Mouse (Mus musculus): ENCODE measurements around the gene Kank2. TPM values are rescaled to one million over a fixed set of nuclear protein-coding genes. Genes with fewer than 3 reads are reported as not detected.

The Kank2 gene
- polyA plus RNA-seq, 1 experiment from 2014 or later = 19.9 TPM

DNA sequence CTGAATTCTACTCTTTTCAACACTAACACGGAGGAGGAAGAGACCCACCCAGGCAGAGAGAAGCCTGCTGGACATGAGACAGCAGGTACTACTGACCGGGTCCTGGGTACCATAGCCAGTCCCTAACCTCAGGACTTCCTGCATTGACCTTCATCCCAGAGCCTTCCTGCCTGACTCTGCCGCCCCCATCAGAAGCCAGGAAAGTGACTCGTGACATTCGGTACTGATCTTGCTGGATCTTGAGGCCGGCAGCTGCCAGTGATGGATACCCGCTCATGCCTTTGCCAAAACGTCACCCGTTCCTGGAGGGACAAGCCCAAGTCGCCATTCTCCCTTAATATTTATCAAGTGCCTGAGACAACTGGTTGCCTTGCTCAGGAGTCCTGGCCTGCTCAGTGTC lies 50.1 kb downstream of the Kank2 start:
- Histone ChIP-seq H3K4me3 (replicated peaks) (no peak overlapping the region), H3K4me1 (replicated peaks) (peaks cover 15% of the 10 kb centered on the region), H3K27ac (no peak overlapping the region), H3K9me3 (no peaks in the 10 kb centered on the region), H3K36me3 (peaks cover 77% of the 10 kb centered on the region), H3K9ac (replicated peaks) (no peak overlapping the region), H3K4me2 (no peak overlapping the region), H3K27me3 (no peaks in the 10 kb centered on the region)
- WGBS = 88% methylated on average over 10 of the region's 10 CpGs
- ATAC-seq (ENCODE audit: insufficient number of reproducible peaks, insufficient read depth, low FRiP score, low TSS enrichment, low read depth) = no peak

DNA sequence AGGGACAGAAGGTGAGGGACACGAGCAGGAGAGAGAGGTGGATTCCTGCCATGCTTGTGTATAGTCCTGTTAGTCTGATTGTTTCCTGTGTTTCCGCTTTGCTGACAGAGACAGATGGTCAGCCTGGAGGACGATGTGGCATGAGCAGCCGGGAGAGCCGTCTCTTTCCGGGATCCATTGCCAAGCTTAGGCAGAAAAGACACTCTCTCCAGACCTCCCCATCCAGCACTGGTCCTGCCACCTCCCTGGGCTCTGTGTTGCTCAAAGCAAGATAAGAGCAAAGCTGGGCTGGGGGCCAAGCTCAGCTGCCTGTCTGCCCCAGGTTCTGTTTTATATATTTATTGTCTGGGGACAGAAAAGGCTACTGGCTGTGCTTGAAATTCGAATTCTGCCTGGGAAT lies 50.5 kb downstream of the Kank2 start:
- ATAC-seq (ENCODE audit: insufficient number of reproducible peaks, insufficient read depth, low FRiP score, low TSS enrichment, low read depth) = no peak
- Histone ChIP-seq H3K36me3 (peaks cover 78% of the 10 kb centered on the region), H3K4me3 (replicated peaks) (no peak overlapping the region), H3K9me3 (no peaks in the 10 kb centered on the region), H3K27ac (no peak overlapping the region), H3K9ac (replicated peaks) (no peak overlapping the region), H3K27me3 (no peaks in the 10 kb centered on the region), H3K4me2 (no peak overlapping the region), H3K4me1 (replicated peaks) (peaks cover 12% of the 10 kb centered on the region)
- WGBS = 64% methylated on average over 7 of the region's 7 CpGs

DNA sequence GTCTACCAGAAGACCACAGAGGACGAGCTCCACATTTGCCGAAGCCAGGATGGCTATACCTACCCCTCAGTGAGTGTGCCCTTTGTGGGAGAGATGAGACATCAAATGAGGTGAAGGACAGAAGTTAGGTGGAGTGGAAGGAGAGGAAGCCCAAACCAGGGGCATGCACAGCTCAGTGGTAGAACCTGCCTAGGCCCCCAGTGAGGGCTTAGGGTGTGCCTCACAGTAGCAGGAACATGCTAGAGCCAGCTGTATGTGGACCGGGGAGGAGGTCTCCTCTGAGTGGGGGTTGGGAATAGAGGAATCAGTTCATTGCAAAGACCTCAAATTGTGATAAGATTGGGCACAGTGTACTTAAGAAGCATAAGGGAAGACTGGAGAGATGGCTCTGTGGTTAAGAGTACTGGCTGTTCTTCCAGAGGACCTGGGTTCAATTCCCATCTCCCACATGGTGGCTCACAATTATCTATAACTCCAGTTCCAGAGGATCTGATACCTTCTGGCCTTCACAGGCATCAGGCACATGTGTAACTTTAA lies 51.2 kb downstream of the Kank2 start:
- H3K4me2 ChIP-seq = no peak overlapping the region

DNA sequence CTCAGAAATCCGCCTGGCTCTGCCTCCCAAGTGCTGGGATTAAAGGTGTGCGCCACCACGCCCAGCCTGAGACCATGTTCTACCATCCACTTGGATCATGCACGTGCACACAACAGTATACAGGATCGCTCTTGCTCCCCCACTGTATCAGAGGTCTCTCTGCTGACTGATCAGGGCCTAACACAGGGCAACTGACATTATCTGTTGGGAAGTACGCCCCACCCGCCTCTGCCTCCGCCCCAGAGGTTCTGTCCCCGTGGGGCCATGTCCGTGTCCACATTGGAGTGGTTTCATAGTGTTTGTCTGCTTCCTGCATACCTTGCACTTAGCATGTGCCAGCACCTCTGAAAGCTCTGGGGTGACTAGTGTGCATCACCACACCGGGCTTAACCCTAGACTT lies 57.0 kb downstream of the Kank2 start:
- no peaks in the 10 kb centered on the region for H3K9me3 ChIP-seq
- H3K4me3 ChIP-seq (replicated peaks) = no peak overlapping the region
- H3K4me2 ChIP-seq = no peak overlapping the region
- H3K36me3 ChIP-seq = peaks cover 94% of the 10 kb centered on the region
- no peak for ATAC-seq (ENCODE audit: insufficient number of reproducible peaks, insufficient read depth, low FRiP score, low TSS enrichment, low read depth)
- no peaks in the 10 kb centered on the region for H3K27me3 ChIP-seq
- H3K9ac ChIP-seq (replicated peaks) = no peak overlapping the region
- H3K4me1 ChIP-seq (replicated peaks) = no peaks in the 10 kb centered on the region
- no peak overlapping the region for H3K27ac ChIP-seq
- 95% methylated on average over 11 of the region's 11 CpGs for WGBS

More for the DNA sequence above, 51.2 kb downstream of the Kank2 start:
- Histone ChIP-seq H3K27me3 (no peaks in the 10 kb centered on the region), H3K9me3 (no peaks in the 10 kb centered on the region), H3K4me1 (replicated peaks) (peaks cover 5% of the 10 kb centered on the region), H3K36me3 (peaks cover 86% of the 10 kb centered on the region), H3K9ac (replicated peaks) (no peak overlapping the region), H3K4me3 (replicated peaks) (no peak overlapping the region), H3K27ac (no peak overlapping the region)
- 89% methylated on average over 3 of the region's 3 CpGs for WGBS
- no peak for ATAC-seq (ENCODE audit: insufficient number of reproducible peaks, insufficient read depth, low FRiP score, low TSS enrichment, low read depth)

DNA sequence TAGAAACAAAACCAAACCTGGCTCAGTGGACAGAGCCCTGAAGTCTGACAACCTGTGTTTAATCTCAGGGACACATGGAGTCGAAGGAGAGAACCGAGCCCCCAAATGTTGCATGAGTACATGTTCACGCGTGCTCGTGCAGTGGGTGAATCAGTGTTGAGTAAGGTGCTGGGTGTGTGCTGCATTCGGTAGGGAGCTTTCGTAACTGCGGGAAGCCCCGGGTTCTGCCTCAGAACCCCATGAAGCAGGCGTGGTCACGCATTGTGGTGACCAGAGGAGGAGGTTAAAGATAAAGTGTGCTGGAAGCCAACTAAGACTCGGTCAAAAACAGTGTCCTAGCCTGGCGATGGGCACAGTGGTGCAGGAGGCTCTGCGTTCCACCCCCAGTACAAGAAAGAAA lies 58.1 kb downstream of the Kank2 start:
- Histone ChIP-seq H3K4me1 (replicated peaks) (no peaks in the 10 kb centered on the region), H3K9ac (replicated peaks) (no peak overlapping the region), H3K27ac (no peak overlapping the region), H3K4me3 (replicated peaks) (no peak overlapping the region), H3K9me3 (no peaks in the 10 kb centered on the region), H3K4me2 (no peak overlapping the region), H3K36me3 (peaks cover 93% of the 10 kb centered on the region), H3K27me3 (no peaks in the 10 kb centered on the region)
- ATAC-seq (ENCODE audit: insufficient number of reproducible peaks, insufficient read depth, low FRiP score, low TSS enrichment, low read depth) = no peak
- WGBS = 97% methylated on average over 14 of the region's 14 CpGs

DNA sequence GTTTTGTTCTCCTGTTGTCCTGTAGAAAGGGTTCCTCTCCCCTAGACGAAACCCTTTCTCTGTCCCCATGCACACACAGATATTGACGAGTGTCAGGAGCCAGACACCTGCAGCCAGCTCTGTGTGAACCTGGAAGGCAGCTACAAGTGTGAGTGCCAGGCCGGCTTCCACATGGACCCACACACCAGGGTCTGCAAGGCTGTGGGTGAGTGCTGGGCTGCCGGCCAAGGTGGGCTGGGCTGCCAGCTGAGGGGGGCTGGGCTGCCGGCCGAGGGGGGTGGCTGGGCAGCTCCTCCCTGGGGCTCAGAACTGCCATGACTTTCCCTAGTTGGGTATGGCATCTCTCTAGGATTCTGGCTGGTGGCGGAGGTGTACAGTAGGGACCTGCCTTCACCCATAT lies 59.8 kb downstream of the Kank2 start:
- no peak overlapping the region for H3K4me3 ChIP-seq (replicated peaks)
- peaks cover 92% of the 10 kb centered on the region for H3K36me3 ChIP-seq
- WGBS = 91% methylated on average over 7 of the region's 7 CpGs
- no peak overlapping the region for H3K4me2 ChIP-seq
- 0 out of 2 replicates have a peak, but pooled peaks cover 5% of the 10 kb centered on the region for H3K9me3 ChIP-seq
- H3K27ac ChIP-seq = no peak overlapping the region
- H3K27me3 ChIP-seq = no peaks in the 10 kb centered on the region
- H3K9ac ChIP-seq (replicated peaks) = no peak overlapping the region
- no peak for ATAC-seq (ENCODE audit: insufficient number of reproducible peaks, insufficient read depth, low FRiP score, low TSS enrichment, low read depth)
- H3K4me1 ChIP-seq (replicated peaks) = no peaks in the 10 kb centered on the region

DNA sequence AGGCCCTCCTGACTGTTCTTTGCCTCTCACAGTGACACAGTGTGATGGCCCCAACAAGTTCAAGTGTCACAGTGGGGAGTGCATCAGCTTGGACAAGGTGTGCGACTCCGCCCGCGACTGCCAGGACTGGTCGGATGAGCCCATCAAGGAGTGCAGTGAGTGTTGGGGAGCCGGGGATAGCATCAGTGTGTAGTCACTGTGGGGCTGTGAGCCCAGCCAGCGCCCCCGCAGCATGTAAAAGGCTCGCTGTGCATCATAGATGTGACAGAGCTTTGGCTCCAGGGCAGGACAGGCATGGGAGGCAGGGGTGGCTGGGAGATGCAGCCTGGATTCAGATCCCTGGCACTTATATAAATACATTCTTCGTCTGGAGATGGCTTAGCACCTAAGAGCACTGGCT lies 61.4 kb downstream of the Kank2 start:
- H3K4me3 ChIP-seq (replicated peaks) = no peak overlapping the region
- H3K27me3 ChIP-seq = no peaks in the 10 kb centered on the region
- no peak for ATAC-seq (ENCODE audit: insufficient number of reproducible peaks, insufficient read depth, low FRiP score, low TSS enrichment, low read depth)
- no peak overlapping the region for H3K27ac ChIP-seq
- H3K4me2 ChIP-seq = no peak overlapping the region
- H3K36me3 ChIP-seq = peaks cover 96% of the 10 kb centered on the region
- 0 out of 2 replicates have a peak, but pooled peaks cover 5% of the 10 kb centered on the region for H3K9me3 ChIP-seq
- H3K9ac ChIP-seq (replicated peaks) = no peak overlapping the region
- H3K4me1 ChIP-seq (replicated peaks) = no peaks in the 10 kb centered on the region
- WGBS = 90% methylated on average over 10 of the region's 10 CpGs

DNA sequence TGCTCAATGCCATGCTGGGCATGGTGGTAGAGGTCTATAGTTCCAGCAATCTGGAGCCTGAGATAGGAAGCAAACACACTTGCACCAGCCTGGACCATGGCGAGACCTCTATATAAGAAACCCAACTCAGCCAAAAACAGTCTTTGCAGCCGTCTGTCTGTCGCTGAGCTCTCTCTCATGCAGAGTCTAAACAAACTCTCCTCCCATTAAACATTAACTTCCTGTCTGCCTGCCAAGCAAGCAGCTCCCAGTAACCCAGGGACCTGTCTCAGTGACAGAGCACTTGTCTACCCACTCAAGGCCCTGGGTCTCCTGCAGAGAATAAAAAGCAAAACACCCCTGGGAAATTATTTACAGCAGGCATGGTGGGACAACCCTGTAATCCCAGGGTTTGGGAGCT lies 62.0 kb downstream of the Kank2 start:
- WGBS = 85% methylated on average over 3 of the region's 3 CpGs
- Histone ChIP-seq H3K27me3 (no peaks in the 10 kb centered on the region), H3K9ac (replicated peaks) (no peak overlapping the region), H3K9me3 (0 out of 2 replicates have a peak, but pooled peaks cover 5% of the 10 kb centered on the region), H3K4me2 (no peak overlapping the region), H3K27ac (no peak overlapping the region), H3K4me1 (replicated peaks) (no peaks in the 10 kb centered on the region), H3K4me3 (replicated peaks) (no peak overlapping the region), H3K36me3 (peaks cover 96% of the 10 kb centered on the region)
- ATAC-seq (ENCODE audit: insufficient number of reproducible peaks, insufficient read depth, low FRiP score, low TSS enrichment, low read depth) = no peak

DNA sequence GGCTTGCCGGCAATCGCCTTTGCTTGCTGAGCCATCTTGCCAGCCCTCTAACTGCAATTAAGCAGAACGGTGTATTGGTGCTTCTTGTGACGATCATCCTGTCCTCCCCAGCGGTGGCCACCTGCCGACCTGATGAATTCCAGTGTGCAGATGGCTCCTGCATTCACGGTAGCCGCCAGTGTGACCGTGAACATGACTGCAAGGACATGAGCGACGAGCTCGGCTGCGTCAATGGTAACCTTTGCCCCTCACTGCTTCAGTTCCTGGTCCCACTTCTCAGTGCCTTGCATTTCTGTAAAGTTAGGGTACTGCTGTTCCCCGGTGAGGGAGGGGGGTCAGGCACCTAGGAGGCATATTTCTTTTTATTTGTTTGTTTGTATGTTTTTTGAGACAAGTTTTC lies 63.4 kb downstream of the Kank2 start:
- Histone ChIP-seq H3K36me3 (peaks cover 98% of the 10 kb centered on the region), H3K4me1 (replicated peaks) (no peaks in the 10 kb centered on the region), H3K27me3 (no peaks in the 10 kb centered on the region), H3K9me3 (peaks cover 5% of the 10 kb centered on the region; the same call in 1 of the 2 replicates), H3K9ac (replicated peaks) (no peak overlapping the region), H3K27ac (no peak overlapping the region), H3K4me3 (replicated peaks) (no peak overlapping the region), H3K4me2 (no peak overlapping the region)
- 92% methylated on average over 14 of the region's 14 CpGs for WGBS
- ATAC-seq (ENCODE audit: insufficient number of reproducible peaks, insufficient read depth, low FRiP score, low TSS enrichment, low read depth) = no peak

DNA sequence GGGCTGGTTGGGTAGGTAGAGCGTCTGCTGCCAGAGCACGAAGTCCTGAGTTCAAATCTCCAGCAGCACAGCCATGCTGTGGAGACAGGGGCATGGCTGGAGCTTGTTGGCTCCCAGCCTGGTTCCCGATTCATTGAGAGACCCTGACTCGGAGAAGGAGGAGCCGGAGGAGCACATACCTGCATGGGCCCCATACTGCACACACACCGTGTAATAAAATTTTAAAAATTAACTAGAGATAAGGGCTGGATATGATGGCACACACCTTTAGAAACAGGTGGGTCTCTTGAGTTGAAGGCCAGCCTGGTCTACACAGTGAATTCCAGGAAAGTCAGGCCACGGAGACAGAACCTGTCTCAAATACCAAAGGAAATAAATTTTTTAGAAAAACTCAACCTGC lies 64.6 kb downstream of the Kank2 start:
- Histone ChIP-seq H3K4me2 (no peak overlapping the region), H3K9me3 (peaks cover 5% of the 10 kb centered on the region; the same call in 1 of the 2 replicates), H3K4me1 (replicated peaks) (no peaks in the 10 kb centered on the region), H3K36me3 (peaks cover 95% of the 10 kb centered on the region), H3K27ac (no peak overlapping the region), H3K27me3 (no peaks in the 10 kb centered on the region), H3K9ac (replicated peaks) (no peak overlapping the region), H3K4me3 (replicated peaks) (no peak overlapping the region)
- WGBS = 96% methylated on average over 7 of the region's 7 CpGs
- ATAC-seq (ENCODE audit: insufficient number of reproducible peaks, insufficient read depth, low FRiP score, low TSS enrichment, low read depth) = no peak

DNA sequence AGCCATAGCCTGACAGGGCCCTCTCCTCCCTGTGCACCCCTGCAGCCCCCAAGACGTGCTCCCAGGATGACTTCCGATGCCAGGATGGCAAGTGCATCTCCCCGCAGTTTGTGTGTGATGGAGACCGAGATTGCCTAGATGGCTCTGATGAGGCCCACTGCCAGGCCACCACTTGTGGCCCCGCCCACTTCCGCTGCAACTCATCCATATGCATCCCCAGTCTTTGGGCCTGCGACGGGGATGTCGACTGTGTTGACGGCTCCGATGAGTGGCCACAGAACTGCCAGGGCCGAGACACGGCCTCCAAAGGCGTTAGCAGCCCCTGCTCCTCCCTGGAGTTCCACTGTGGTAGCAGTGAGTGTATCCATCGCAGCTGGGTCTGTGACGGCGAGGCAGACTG lies 65.1 kb downstream of the Kank2 start:
- Histone ChIP-seq H3K27me3 (no peaks in the 10 kb centered on the region), H3K27ac (no peak overlapping the region), H3K4me3 (replicated peaks) (no peak overlapping the region), H3K4me2 (no peak overlapping the region), H3K36me3 (peaks cover 95% of the 10 kb centered on the region), H3K9me3 (peaks cover 5% of the 10 kb centered on the region; the same call in 1 of the 2 replicates), H3K9ac (replicated peaks) (no peak overlapping the region), H3K4me1 (replicated peaks) (no peaks in the 10 kb centered on the region)
- ATAC-seq (ENCODE audit: insufficient number of reproducible peaks, insufficient read depth, low FRiP score, low TSS enrichment, low read depth) = no peak
- WGBS = 92% methylated on average over 17 of the region's 17 CpGs

DNA sequence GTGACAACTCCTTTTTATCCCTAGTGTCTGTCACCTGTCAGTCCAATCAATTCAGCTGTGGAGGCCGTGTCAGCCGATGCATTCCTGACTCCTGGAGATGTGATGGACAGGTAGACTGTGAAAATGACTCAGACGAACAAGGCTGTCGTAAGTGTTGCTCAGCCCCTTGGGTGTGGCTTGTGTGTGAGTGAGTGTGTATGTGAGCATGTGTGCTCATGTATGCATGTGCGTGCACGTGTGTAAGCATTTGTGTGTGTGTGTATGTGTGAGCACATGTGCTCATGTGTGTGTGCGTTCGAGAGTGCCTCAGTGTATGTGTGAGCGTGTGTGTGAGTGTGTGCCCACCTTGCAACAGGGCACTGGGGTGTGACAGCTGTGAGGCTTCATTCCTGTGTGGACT lies 66.3 kb downstream of the Kank2 start:
- no peaks in the 10 kb centered on the region for H3K27me3 ChIP-seq
- H3K4me1 ChIP-seq (replicated peaks) = no peaks in the 10 kb centered on the region
- WGBS = 96% methylated on average over 9 of the region's 9 CpGs
- ATAC-seq (ENCODE audit: insufficient number of reproducible peaks, insufficient read depth, low FRiP score, low TSS enrichment, low read depth) = no peak
- no peak overlapping the region for H3K4me2 ChIP-seq
- no peak overlapping the region for H3K4me3 ChIP-seq (replicated peaks)
- peaks cover 94% of the 10 kb centered on the region for H3K36me3 ChIP-seq
- no peak overlapping the region for H3K9ac ChIP-seq (replicated peaks)
- H3K27ac ChIP-seq = no peak overlapping the region
- peaks cover 5% of the 10 kb centered on the region; the same call in 1 of the 2 replicates for H3K9me3 ChIP-seq

All from limb, embryonic 12.5 days (tissue).